Mouse (Mus musculus): ENCODE measurements around the gene Eml2.
"Not testable (repeated sequence)": the region's sequence is repeated elsewhere in the genome, so short reads cannot be mapped to it uniquely, and the experiment has no call there.

The Eml2 gene

DNA sequence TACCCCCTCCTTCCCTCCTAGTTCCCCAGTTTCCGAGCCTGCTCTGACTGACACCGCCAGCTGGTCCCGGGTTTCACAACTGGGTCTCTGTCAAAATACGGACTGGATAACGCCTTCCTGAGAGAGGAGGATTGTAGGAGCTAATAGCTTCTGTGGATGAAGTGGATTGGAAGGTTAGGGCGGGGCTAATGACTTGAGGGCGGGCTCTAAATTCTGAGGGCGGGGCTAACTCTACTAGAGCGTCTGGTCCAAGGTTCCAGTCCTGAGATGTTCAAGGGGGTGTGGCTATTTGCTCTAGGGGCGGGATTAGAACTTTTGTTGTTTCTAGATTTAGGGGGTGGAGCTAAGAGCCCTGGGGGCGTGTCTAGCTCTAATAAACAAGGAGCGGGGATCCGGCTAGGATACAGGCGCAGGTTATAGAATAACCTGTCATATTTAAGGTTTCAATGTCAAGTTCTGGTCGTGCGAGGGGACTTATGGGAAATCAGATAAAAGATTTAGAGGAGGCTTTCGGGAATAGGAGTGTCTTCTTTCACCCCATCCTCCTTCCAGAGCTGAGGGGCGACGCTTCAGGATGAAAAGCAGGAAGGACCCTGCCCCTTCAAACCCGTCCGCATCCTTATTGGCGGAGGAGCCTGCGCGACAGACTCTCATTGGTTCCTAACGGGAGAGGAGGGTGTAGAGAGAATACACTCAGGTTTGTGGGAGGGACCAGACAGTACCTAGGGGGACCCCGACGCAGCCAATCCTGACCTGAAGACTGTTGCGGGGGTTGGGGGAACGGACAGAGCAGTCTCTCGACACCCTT lies at the start of gene Eml2:
Gene Eml2 (plus strand): TSS at position 714 of the 808 bp plus-strand sequence.
- in situ Hi-C loops (cut with MboI, MseI): loop anchor here (5.0 kb wide), 1 partner anchor 106 kb away; the partner anchor contains the start of genes Ppm1n and Rtn2

DNA sequence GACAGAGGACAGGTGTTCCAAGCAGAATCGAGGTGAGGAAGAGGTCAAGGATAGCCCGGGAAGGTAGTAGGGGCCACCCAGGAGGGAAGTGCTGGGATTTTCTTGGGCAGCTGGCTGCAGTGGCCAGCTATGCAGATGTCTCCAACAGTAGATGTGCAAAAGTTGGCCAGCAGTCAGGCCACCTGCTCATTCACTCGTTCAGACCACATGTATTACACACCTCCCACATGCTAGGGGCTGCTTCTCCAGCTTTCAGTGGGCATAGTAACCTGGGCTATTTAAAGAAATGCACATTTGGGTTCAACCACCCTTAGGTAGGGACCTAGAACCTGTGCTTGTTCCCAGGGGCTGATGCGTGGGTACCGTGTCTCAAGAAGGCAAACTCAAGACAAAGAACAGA lies 48.5 kb upstream of the Eml2 start:
- in situ Hi-C loops (cut with MboI, MseI): no loop called here

DNA sequence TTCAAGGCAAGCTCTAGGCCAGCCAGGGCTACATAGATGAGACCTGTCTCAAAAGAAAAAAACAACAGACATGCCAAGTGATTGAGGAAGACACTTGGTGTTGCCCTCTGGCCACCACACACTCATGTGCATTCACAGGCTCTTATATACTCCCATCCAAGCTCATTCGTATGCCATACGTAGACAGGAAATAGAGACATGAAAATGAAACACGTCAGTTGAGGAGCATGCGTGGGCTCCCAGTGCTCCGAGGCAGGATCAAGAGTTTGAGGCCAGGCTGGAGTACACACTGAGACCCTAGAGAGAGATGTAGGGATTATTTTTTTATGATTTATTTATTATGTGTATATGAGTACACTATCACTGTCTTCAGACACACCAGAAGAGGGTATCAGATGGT lies 46.8 kb upstream of the Eml2 start:
- in situ Hi-C loops (cut with MboI, MseI): no loop called here

DNA sequence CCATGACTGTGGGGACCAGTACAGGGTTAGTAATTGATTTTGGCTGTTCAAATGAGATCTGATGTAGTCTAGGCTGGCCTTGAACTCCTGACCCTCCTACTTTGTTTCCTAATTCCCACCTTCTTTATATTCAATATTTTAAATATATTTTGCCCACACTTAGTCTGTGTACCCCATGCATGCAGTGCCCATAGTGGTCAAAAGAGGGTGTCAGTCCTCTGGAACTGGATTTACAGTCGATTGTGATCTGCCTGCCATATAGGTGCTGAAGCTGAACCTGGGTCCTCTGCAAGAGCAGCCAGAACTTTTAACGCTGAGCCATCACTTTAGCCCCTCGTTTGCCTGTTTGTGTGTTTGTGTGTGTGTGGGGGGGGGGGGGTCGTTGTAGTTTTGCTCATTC lies 45.6 kb upstream of the Eml2 start:
- in situ Hi-C loops (cut with MboI, MseI): no loop called here

DNA sequence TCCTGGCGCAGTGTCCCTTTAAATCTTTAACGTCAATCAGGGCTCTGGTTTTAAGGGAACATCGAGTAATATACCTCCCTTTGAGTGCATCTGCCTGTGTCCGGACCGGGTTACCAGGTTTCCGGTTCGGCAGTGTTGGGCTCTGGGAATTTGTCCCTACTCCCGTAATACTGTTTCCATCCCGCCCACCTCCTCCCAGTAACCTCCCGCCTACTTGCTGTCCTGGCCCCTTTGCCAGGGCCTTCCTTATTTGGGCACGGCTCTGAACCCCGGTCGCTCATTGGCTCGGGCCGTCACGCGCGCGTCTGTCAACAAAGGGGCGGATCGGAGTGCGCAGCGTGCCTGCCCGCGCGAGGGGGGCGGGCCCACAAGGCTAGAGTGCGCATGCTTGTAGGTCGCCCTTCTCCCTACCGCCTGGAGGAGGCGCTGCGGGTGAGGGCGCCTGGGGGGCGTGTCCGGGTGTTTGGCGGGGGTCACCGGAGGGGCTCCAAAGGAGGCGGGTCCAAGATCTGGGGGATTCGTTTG lies 44.8 kb upstream of the Eml2 start:
- in situ Hi-C loops (cut with MboI, MseI): no loop called here

DNA sequence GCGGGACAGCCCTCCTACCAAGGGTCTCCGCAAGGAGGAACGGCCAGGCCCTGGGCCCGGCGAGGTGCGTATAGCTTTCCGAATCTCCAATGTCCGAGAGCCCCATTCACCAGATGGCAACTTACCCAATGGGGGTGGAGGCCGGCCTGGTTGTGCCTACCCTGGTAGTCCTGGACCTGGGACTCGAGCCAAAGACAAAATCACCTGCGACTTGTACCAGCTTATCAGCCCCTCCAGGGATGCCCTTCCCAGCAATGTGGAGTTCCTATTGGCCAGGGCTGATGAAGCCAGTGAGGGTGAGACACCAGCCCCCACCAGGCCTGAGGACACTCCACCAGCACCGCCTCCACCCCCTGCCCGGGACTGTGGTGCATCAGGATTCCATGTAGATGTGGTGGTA lies 40.1 kb upstream of the Eml2 start:
- in situ Hi-C loops (cut with MboI, MseI): no loop called here

DNA sequence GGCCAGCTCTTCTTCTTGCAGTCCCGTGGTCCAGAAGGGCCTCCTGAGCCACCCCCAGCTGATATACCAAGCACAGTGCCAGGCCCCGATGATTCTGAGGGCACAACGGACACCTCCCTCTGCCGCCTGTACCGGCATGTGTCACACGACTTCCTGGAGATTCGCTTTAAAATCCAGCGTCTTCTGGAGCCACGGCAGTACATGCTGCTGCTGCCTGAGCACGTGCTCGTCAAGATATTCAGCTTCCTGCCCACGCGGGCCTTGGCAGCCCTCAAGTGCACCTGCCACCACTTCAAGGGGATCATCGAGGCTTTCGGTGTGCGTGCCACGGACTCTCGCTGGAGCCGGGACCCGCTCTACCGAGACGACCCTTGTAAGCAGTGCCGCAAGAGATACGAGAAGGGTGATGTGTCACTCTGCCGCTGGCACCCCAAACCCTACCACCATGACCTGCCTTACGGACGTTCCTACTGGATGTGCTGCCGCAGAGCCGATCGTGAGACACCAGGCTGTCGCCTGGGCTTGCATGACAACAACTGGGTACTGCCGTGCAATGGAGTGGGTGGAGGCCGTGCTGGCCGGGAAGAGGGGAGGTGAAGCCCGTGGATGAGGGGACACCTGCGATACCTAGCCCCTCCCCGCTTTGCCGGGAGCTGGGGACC lies 39.4 kb upstream of the Eml2 start:
- in situ Hi-C loops (cut with MboI, MseI): no loop called here

DNA sequence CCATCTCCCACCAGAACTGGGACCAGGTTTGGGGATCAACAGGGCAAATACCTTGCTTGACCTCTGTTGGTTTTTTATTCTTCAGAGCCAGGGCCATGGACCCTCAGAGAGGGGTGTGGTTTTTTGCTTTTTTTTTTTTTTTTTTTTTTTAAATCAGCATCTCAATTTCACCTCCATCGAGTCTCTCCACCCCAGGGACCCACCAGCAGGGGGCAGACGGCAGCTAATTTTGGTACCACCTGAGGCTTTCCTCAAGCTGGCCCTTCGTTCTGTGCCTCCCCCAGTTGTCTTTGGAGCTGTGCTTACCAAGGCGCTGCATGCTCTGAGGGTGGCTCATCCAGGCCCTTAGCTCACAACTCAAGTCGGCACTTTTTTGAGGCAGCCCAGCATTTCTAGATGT lies 38.8 kb upstream of the Eml2 start:
- in situ Hi-C loops (cut with MboI, MseI): no loop called here

DNA sequence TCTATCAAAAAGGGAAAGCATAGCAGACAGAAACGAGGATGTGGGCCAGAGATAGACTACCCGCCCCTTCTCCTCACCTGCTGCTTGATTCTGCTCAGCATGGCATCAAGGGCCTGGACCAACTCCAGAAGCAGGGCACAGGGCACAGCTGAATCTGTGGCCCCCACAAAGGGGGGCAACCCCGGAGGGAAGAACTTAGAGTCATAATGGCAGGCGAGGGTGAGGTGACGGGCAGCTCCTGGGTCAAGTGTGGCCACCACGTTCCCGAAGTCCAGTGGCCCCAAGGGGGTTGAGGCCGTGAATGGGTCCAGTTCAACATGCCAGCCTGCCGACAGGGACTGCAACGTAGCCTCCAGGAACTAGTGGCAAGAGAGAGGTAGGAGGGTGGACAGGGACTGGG lies 29.4 kb upstream of the Eml2 start:
- in situ Hi-C loops (cut with MboI, MseI): no loop called here

DNA sequence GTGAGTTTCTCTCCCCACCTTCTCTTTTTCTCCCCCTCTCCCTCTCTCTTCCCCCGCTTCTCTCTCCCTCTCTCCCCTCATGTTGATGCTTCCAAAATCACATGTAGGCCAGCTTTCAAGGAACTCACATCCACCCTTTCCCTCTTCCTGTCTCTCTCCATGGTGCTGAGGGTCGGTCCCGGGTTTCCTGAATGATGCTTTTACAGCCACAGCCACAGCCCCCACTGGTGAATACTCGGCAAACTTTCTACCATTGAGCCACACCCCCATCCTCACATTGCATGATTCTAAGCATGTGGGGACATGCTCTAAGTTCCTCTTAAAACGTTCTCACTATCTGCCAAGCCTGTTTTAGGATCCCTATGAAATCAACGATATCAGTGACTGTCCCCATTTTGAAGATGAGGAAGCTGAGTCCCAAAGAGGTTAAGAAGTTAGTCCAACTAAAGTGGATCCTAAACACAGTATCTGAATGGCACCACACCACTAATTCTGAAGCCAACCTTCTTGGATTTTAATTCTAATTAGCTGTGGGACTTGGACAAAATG lies 28.6 kb upstream of the Eml2 start:
- in situ Hi-C loops (cut with MboI, MseI): no loop called here

DNA sequence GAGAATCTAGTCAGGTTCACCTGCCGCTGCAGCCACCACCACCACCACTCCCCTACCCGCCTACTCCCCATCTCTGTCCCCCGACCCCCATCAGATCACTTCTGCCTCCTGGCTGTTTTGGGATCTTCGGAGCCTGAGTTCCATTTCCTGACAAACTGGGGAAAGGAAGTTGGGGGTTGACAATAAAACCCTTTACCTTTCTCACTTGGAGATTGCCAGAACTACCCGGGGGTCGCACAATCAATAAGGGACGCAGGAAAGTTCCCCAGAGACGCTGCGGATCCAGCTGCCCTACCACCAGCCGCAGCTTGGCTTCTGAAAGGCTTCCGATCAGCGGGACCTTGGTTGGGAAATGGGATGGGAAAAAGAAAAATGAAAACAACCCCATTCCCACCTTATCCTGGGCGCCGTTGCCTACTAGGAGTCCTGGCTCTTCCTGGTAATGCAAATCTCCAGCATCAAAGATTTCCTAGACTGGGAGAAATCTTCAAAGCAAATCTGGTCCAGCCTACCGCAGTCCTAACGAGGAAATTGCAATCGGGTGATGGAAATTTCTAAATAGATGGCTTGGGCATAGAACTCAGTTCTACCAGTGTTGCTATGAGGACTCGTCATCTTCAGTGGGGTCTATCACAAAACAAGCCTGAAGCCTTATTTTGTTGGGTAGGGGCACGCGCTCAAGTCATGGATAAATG lies 27.9 kb upstream of the Eml2 start:
- in situ Hi-C loops (cut with MboI, MseI): no loop called here

DNA sequence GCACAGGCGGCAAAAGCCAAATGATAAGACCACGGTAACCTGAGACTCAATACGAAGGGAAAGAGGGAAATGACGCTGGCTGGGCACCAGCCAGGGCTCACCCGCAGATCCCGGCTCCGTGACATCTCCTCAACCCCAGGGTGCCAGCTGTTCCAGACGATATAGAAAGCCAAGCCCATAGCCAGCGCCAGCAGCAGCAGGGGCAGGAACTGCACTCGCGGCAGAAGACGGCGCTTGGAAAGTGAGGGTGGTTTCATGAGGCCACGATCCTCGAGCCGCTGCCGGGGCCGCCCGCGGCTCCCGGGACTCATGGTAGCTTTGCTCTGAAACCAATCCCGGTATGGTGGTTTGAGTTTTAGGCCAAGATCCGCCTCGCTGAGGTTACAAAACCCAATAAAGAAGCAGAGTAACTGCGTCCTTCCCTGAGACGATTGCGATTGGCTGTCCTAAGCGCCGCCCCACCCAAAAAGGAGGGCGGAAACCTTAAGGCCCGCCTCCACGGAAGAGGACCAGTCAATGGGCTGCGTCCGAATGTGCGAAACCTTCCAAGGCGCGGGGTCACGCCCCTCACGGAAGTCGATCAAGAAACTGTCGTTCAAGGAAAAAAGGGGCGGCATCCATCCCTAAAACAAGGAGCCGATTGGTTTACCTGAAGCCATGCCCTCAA lies 27.2 kb upstream of the Eml2 start, which contains the start of gene Qpctl:
Gene Qpctl (minus strand): TSS at position 417 of the 667 bp plus-strand sequence.
- in situ Hi-C loops (cut with MboI, MseI): no loop called here

DNA sequence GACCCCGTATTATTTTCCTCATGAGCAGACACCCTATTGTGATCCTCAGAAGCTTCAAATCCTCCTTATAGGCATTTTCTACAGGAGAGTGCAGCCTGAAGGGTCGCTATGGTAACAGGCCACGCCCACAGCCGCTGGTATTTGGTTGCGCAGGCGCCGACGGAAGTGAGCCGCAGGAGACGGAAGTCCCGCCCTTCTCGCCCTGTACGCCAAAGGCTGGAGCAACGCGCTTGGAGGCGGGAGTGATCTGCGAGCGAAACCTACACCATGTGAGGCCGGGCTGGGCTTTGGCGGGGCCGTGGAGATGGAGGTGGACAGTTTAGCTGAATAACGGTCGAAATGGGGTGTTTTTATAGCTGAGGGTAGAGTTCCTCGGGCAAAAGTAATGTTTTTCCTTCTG lies 26.6 kb upstream of the Eml2 start, which contains the start of gene Snrpd2:
Gene Snrpd2 (plus strand): TSS at position 97 of the 400 bp plus-strand sequence.
- in situ Hi-C loops (cut with MboI, MseI): no loop called here

DNA sequence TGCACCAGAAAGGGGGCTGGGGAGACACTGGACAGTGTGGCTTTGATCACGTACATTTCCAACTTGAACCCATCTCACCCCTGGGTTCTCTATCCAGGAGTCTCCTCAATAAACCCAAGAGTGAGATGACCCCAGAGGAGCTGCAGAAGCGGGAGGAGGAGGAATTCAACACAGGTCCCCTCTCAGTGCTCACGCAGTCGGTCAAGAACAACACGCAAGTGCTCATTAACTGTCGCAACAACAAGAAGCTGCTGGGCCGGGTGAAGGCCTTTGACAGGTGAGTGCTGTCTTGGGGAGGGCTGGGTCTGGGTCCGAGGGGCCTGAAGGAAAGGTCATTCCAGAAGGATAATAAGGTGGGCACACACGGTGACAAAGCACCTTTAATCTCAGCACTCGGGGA lies 25.1 kb upstream of the Eml2 start:
- in situ Hi-C loops (cut with MboI, MseI): not testable (repeated sequence)

DNA sequence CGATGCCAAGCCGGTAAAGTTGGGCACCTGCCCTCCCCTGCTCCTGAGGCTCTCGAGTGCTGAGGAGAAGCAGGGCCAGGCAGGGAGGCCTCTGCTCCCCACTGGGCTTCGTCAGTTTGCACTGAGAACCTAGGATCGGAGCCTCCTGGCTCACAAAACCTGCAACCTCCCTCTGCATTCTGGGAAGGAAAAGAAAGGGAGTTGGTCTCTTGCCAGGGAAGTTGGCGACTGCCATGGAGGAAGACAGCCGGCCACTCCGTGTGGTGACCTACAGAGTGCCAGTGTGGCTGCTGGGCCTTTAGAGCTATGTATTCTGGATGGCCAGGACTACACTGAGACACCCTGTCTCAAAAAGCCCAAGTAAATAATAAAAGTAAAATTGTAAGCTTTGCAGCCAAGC lies 21.4 kb upstream of the Eml2 start:
- in situ Hi-C loops (cut with MboI, MseI): no loop called here

DNA sequence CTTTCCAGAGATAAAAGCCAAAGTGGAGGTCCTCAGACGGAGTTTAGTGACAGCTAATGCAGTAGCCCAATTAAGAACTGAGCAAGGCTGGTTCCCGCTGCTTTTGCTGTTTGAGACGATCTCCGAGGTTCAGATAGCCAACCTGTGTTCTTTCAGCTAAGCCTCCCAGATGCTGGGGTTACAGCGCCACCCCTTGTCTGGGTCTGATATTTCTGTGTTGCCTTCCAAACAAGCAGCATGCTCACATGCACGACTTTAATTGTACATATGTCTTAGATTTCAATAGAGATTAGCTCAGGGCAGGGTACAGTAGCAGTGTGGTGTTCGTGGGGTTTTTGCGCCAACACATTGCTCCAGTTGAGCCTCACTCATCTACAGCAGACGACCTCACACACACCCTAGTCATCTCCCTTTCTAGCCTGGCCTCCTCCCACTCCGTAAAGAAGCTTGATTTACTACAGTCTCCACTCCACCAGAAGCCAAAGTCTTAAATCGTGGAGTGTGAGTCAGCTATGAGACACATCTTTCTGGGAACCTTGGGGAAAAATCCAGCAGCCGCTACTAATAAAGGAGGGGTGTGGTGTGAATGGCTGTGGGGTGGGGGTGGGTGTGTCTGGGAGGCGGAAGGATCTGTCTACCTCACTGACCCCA lies 20.3 kb upstream of the Eml2 start:
- in situ Hi-C loops (cut with MboI, MseI): no loop called here

DNA sequence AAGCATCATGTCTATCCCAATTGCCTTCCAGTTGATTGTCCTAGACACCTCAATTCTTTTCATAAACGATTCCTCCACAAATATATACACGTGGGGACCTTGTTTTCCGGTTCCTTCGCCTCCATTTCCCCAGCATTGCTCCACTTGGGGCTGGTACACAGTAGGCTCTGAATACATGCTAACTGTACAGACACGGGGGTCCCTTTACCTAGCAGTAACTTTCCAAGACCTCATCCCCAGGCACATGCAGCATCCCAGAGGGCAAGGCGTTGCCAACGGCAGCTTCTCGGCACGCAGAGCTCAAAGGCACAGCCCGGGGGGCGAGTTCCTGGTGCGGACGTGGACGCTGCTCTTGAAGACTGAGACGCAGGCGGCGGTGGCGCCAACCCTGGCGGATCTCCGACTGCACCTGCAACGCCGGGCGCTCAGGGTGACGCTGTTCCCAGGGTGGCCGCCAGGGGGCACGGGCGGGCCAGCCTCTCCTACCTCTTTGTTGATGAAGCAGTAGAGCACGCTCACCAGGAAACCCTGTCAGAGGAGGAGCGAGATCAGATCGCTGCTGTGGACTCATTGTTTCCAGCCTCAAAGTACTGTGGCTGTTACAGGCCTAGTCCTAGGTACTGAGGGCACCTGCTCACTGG lies 18.9 kb upstream of the Eml2 start:
- in situ Hi-C loops (cut with MboI, MseI): no loop called here

DNA sequence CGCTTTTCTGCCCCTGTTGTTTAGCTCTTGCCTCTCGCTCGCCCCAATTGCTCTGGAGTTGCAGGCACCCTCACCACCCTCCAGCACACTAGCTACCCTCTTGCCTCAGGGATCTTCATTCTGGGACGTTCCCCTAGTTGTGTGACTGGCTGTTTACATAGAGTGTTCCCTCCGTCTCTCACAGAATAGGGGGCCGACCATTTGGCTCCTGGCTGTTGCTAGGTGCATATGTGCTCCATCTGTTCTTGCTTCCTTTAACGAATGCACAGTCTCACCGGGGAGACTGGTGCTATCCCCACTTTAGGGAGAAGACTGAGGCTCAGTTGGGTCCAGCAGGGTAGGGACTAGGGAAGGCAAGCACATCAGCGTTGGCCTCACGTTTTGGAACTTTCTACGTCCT lies 17.6 kb upstream of the Eml2 start:
- in situ Hi-C loops (cut with MboI, MseI): no loop called here

DNA sequence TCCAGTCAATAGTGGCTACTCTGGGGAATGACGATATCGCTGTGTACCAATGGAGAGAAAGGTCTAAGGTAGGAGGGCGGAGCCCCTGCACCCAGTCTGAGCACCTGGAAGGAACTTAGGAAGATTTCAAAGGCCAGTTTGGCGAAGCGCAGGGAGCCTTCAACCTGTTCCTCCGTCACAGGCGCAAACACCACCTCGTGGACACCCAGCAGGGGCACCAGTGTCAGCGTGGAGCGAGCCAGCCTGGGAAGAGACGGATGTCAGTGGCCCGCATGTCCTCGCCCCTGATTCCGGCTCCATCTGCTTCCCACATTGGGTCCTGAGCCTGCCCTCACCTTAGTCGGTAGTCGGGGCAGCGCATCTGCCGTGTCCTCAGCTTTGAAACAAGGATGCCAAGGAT lies 16.8 kb upstream of the Eml2 start:
- in situ Hi-C loops (cut with MboI, MseI): no loop called here

DNA sequence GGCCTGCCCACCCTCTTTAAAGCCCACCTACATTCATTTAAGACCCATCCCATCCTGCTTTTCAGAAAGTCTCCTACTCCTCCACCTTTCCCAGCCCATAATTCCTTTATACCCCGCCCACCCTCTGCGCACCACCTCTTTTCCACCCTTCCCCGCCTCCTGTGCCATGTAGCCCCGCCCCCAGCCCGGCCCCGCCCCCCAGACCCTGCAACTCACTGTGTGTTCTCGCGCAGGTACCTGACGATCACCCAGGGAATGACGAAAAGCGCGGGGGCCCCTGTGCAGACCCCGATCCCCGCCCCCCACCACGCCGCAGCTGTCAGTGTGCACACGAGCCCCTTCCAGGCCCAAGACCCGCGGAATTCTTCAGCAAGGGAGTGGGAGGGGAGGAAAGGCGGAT lies 16.1 kb upstream of the Eml2 start:
- in situ Hi-C loops (cut with MboI, MseI): no loop called here

Data from T-helper 1 cell (primary cell).